Comparison of ENCODE assay signal across 10 mouse cellular contexts in the genomic region with DNA sequence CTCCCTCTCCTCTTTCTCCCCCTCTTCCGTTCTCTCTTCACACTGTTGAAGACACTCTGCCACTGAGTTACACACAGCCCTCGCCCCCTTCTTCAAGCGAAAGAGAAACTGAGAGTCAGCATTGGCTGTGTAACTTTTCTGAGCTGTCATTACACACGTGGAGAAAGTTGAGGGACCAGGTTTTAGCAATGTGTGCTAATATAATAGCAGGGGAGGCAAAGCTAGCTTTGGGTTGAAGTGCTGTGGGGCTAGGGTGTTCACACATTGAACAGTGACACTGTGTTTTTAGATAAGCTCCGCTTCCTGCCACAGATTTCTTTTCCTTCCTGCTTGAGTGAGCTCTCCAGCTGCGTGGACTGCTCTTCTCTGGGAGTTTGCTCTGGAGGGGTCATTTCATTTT. TPM values are rescaled to one million over a fixed set of nuclear protein-coding genes. Genes with fewer than 3 reads are reported as not detected.
DNase-seq lines count a peak whose midpoint lies in the region; ATAC-seq lines count a peak whose summit lies in the region.
"Had no signal": no experiment of that assay in that cellular context is flagged by ENCODE, and none has a peak within 500 bp of the region (broad histone marks: within the 10 kb centered on the region; RNA-seq: fewer than 3 reads in every experiment).

No protein-coding gene starts in this region.

- H3K4me1 ChIP-seq in megakaryocyte, embryonic 14.5 days: peaks cover 29% of the 10 kb centered on the region
- H3K4me1 ChIP-seq in heart, embryonic 14.5 days (ENCODE audit: control insufficient read depth in 2 of 2, insufficient read depth in 2 of 2, low read length in 2 of 2): peaks cover 9 to 18% of the 10 kb centered on the region in 2 experiments
- H3K4me1 ChIP-seq in liver, embryonic 16.5 days (ENCODE audit: control insufficient read depth, low read depth, low read length): peaks cover 19% of the 10 kb centered on the region

- H3K9me3 ChIP-seq in megakaryocyte, embryonic 14.5 days: 0 out of 2 replicates have a peak, but pooled peaks cover 3% of the 10 kb centered on the region
- H3K9me3 ChIP-seq in heart, embryonic 14.5 days (ENCODE audit: control insufficient read depth, low read length): no peaks in the 10 kb centered on the region
- H3K9me3 ChIP-seq in liver, embryonic 16.5 days (replicated peaks; ENCODE audit: control insufficient read depth, low read length): no peaks in the 10 kb centered on the region

- H3K27ac ChIP-seq in heart, embryonic 14.5 days (replicated peaks in 1 of 2; ENCODE audit: control insufficient read depth in 1 of 2, insufficient read depth in 1 of 2, low read depth in 2 of 2, low read length in 2 of 2): peak overlapping the region; percentile 10 to 29; a peak in 2 of 4 replicates
- H3K27ac ChIP-seq in liver, embryonic 16.5 days (ENCODE audit: low read length): no peak overlapping the region

- peak overlapping the region; percentile 93 for H3K4me3 ChIP-seq in megakaryocyte, embryonic 14.5 days (replicated peaks)
- peak overlapping the region in 1 of 2 experiments; percentile 79; a peak in 1 of 4 replicates for H3K4me3 ChIP-seq in heart, embryonic 14.5 days (ENCODE audit: control insufficient read depth in 1 of 2, insufficient read depth in 1 of 2, low read depth in 1 of 2, low read length in 2 of 2)
- no peak overlapping the region for H3K4me3 ChIP-seq in liver, embryonic 16.5 days (ENCODE audit: low read depth, low read length)

- H3K27me3 ChIP-seq in megakaryocyte, embryonic 14.5 days (replicated peaks): peaks cover 4% of the 10 kb centered on the region
- no peaks in the 10 kb centered on the region for H3K27me3 ChIP-seq in heart, embryonic 14.5 days (ENCODE audit: control insufficient read depth, insufficient read depth, low read length)
- no peaks in the 10 kb centered on the region for H3K27me3 ChIP-seq in liver, embryonic 16.5 days (ENCODE audit: control insufficient read depth, insufficient read depth, low read depth, low read length)

- DNase-seq in thymus, postnatal 25 days: peak; percentile 50
- no peak for DNase-seq in spleen, postnatal 10 days (ENCODE audit: low spot score in 2 of 2)
- no peak for DNase-seq in left cerebral cortex, postnatal 4 days
- DNase-seq in adrenal gland, postnatal 25 days: no peak
- DNase-seq: adrenal gland, postnatal 36 days had no signal

- H3K4me2 ChIP-seq in heart, embryonic 14.5 days (ENCODE audit: low read length): peak overlapping the region; percentile 87
- peak overlapping the region; percentile 83 for H3K4me2 ChIP-seq in liver, embryonic 16.5 days (ENCODE audit: low read depth, low read length)

- peaks cover 3% of the 10 kb centered on the region for H3K36me3 ChIP-seq in megakaryocyte, embryonic 14.5 days (replicated peaks; ENCODE audit: low read length)
- H3K36me3 ChIP-seq in heart, embryonic 14.5 days (ENCODE audit: control insufficient read depth, insufficient read depth, low read length): no peaks in the 10 kb centered on the region
- H3K36me3 ChIP-seq in liver, embryonic 16.5 days (ENCODE audit: control insufficient read depth, insufficient read depth): no peaks in the 10 kb centered on the region

- ATAC-seq in megakaryocyte, adult 5-6 weeks (ENCODE audit: poor library complexity, severe bottlenecking): no peak
- ATAC-seq in heart, embryonic 14.5 days (ENCODE audit: insufficient number of reproducible peaks, insufficient read depth, low FRiP score, low read depth): no peak
- no peak for ATAC-seq in liver, embryonic 16.5 days (ENCODE audit: low read depth)

- H3K9ac ChIP-seq in heart, embryonic 14.5 days (ENCODE audit: low read length): peak overlapping the region; percentile 13; the same call in 1 of the 2 replicates
- no peak overlapping the region for H3K9ac ChIP-seq in liver, embryonic 16.5 days (ENCODE audit: low read depth, low read length)

- 32% methylated on average over 6 of the region's 6 CpGs for WGBS in heart, embryonic 14.5 days
- 12% methylated on average over 6 of the region's 6 CpGs for WGBS in liver, embryonic 16.5 days (ENCODE audit: insufficient replicate concordance)

- intact Hi-C loops in left cerebral cortex, postnatal 4 days (cut with DNase I): no loop called here

RNA-seq across cellular contexts. Expression of a gene that starts 1.2 kb away (rescaled TPM):
- polyA plus RNA-seq in megakaryocyte, embryonic 14.5 days (2012; ENCODE audit: insufficient read depth, low replicate concordance): 0.20 TPM in 1 of 2 replicates, not detected in the other
- not detected in 2 replicates for total RNA-seq in megakaryocyte, adult 5-6 weeks (2015)
- total RNA-seq in megakaryocyte, adult 5-6 weeks (2017): 0.18 and 0.65 TPM in 2 replicates
- 0.41 TPM in 1 of 2 replicates, not detected in the other for polyA plus RNA-seq in heart, embryonic 14.5 days (2014; fragmentation: Nextera tagmentation; extraction: Ambion mirVana)
- 0.22 TPM in 1 of 2 replicates, not detected in the other for polyA plus RNA-seq in liver, embryonic 16.5 days (2015; fragmentation: Nextera tagmentation; extraction: Ambion mirVana)
- total RNA-seq in left cerebral cortex, postnatal 4 days (2021): not detected
- 0.36 TPM in 1 of 2 replicates, not detected in the other for total RNA-seq in adrenal gland, postnatal 25 days (2021)
- total RNA-seq: adrenal gland, postnatal 36 days had no signal
- polyA plus RNA-seq: large intestine, adult 2 months had no signal

RNA-seq across cellular contexts. Expression of a gene that starts 1.4 kb away (rescaled TPM):
- polyA plus RNA-seq in megakaryocyte, embryonic 14.5 days (2012; ENCODE audit: insufficient read depth, low replicate concordance): 9.9 and 12.4 TPM in 2 replicates
- 11.3 and 11.5 TPM in 2 replicates for total RNA-seq in megakaryocyte, adult 5-6 weeks (2015)
- 4.9 and 6.8 TPM in 2 replicates for total RNA-seq in megakaryocyte, adult 5-6 weeks (2017)
- 8.1 and 10.2 TPM in 2 replicates for polyA plus RNA-seq in heart, embryonic 14.5 days (2014; fragmentation: Nextera tagmentation; extraction: Ambion mirVana)
- 2.7 TPM in 2 replicates for polyA plus RNA-seq in liver, embryonic 16.5 days (2015; fragmentation: Nextera tagmentation; extraction: Ambion mirVana)
- 10 to 100 TPM; 45.0 to 46.2 TPM for total RNA-seq in left cerebral cortex, postnatal 4 days (2021)
- total RNA-seq in adrenal gland, postnatal 25 days (2021): 28.4 and 30.7 TPM in 2 replicates

RNA-seq across cellular contexts. Expression of a gene that starts 1.6 kb away (rescaled TPM):
- polyA plus RNA-seq in megakaryocyte, embryonic 14.5 days (2012; ENCODE audit: insufficient read depth, low replicate concordance): not detected in 2 replicates
- total RNA-seq in megakaryocyte, adult 5-6 weeks (2015): not detected in 2 replicates
- not detected in 2 replicates for total RNA-seq in megakaryocyte, adult 5-6 weeks (2017)
- polyA plus RNA-seq in heart, embryonic 14.5 days (2014; fragmentation: Nextera tagmentation; extraction: Ambion mirVana): not detected in 2 replicates
- not detected in 2 replicates for polyA plus RNA-seq in liver, embryonic 16.5 days (2015; fragmentation: Nextera tagmentation; extraction: Ambion mirVana)
- not detected for total RNA-seq in left cerebral cortex, postnatal 4 days (2021)
- total RNA-seq in adrenal gland, postnatal 25 days (2021): not detected in 2 replicates
- total RNA-seq: adrenal gland, postnatal 36 days had no signal
- polyA plus RNA-seq: large intestine, adult 2 months had no signal
